In the genomic region with DNA sequence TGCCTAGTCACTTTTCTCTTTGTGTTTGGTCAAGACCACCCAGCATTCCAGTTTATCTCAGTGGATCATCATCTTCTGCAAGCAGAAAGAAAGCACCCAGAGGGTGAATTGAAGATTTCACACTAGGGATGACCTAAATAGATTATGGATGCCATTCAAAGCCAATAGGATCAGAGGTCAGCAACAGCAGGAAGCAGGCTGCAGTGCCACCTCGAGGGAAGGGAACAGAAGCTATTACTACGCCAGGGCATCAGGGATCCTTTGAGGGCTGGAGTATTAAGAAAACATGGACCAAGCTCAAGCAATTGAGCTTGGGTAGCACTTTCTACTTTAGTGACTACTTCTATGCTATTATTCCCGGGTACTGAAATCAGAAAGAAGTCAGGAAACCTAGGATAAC, we compare ENCODE assay signal across 19 mouse cellular contexts.
DNase-seq lines count a peak whose midpoint lies in the region; ATAC-seq and TF ChIP-seq lines count a peak whose summit lies in the region.
"Had no signal": no experiment of that assay in that cellular context is flagged by ENCODE, and none has a peak within 500 bp of the region (broad histone marks: within the 10 kb centered on the region; RNA-seq: fewer than 3 reads in every experiment).

No protein-coding gene starts in this region.

- H3K4me3 ChIP-seq in intestine, postnatal 0 days (ENCODE audit: low read depth, low read length): no peak overlapping the region
- H3K4me3 ChIP-seq in intestine, embryonic 15.5 days (replicated peaks): no peak overlapping the region
- H3K4me3 ChIP-seq in midbrain, embryonic 10.5 days: no peak overlapping the region
- no peak overlapping the region for H3K4me3 ChIP-seq in midbrain, embryonic 14.5 days (replicated peaks; ENCODE audit: low read depth, low read length)
- H3K4me3 ChIP-seq: embryonic facial prominence, embryonic 10.5 days; erythroblast, embryonic 14.5 days; heart, embryonic 15.5 days; limb, embryonic 12.5 days; lung, embryonic 15.5 days had no signal

- DNase-seq in adrenal gland, postnatal 10 days: peak; percentile 5
- DNase-seq in adrenal gland, postnatal 25 days: no peak
- peak; percentile 24 for DNase-seq in midbrain, embryonic 10.5 days (ENCODE audit: low spot score)
- DNase-seq in midbrain, embryonic 14.5 days: no peak
- DNase-seq in retina, postnatal 1 day: peak; percentile 23
- no peak for DNase-seq in frontal cortex, postnatal 14 days (ENCODE audit: low spot score in 2 of 2)
- DNase-seq: cerebellum, adult 8-10 months; gastrocnemius, postnatal 14 days; kidney, postnatal 4 days; right cerebral cortex, postnatal 25 days had no signal

- H3K9ac ChIP-seq in intestine, postnatal 0 days (ENCODE audit: low read depth, low read length): no peak overlapping the region
- no peak overlapping the region for H3K9ac ChIP-seq in intestine, embryonic 15.5 days
- H3K9ac ChIP-seq in midbrain, embryonic 14.5 days (replicated peaks; ENCODE audit: low read length): no peak overlapping the region
- H3K9ac ChIP-seq: heart, embryonic 15.5 days; limb, embryonic 12.5 days; lung, embryonic 15.5 days had no signal

- no peak overlapping the region for H3K4me2 ChIP-seq in intestine, postnatal 0 days (replicated peaks; ENCODE audit: low read depth)
- H3K4me2 ChIP-seq in intestine, embryonic 15.5 days (replicated peaks): no peak overlapping the region
- H3K4me2 ChIP-seq in midbrain, embryonic 14.5 days (ENCODE audit: low read length): no peak overlapping the region
- H3K4me2 ChIP-seq: heart, embryonic 15.5 days; limb, embryonic 12.5 days; lung, embryonic 15.5 days had no signal

- no peaks in the 10 kb centered on the region for H3K4me1 ChIP-seq in intestine, postnatal 0 days (replicated peaks; ENCODE audit: control insufficient read depth, insufficient read depth, low read length)
- H3K4me1 ChIP-seq in intestine, embryonic 15.5 days (replicated peaks): no peaks in the 10 kb centered on the region
- peaks cover 6% of the 10 kb centered on the region; the same call in 1 of the 2 replicates for H3K4me1 ChIP-seq in midbrain, embryonic 10.5 days
- no peaks in the 10 kb centered on the region for H3K4me1 ChIP-seq in midbrain, embryonic 14.5 days (ENCODE audit: control insufficient read depth, insufficient read depth, low read length)
- H3K4me1 ChIP-seq: embryonic facial prominence, embryonic 10.5 days; heart, embryonic 15.5 days; limb, embryonic 12.5 days; lung, embryonic 15.5 days had no signal

- H3K9me3 ChIP-seq in intestine, postnatal 0 days (ENCODE audit: control insufficient read depth): no peaks in the 10 kb centered on the region
- H3K9me3 ChIP-seq in intestine, embryonic 15.5 days: no peaks in the 10 kb centered on the region
- H3K9me3 ChIP-seq in midbrain, embryonic 10.5 days (replicated peaks): no peaks in the 10 kb centered on the region
- H3K9me3 ChIP-seq in midbrain, embryonic 14.5 days (ENCODE audit: control insufficient read depth, low read length): no peaks in the 10 kb centered on the region
- H3K9me3 ChIP-seq: embryonic facial prominence, embryonic 10.5 days; heart, embryonic 15.5 days; limb, embryonic 12.5 days; lung, embryonic 15.5 days had no signal

- no peak overlapping the region for H3K27ac ChIP-seq in intestine, postnatal 0 days (ENCODE audit: low read depth, low read length)
- H3K27ac ChIP-seq in intestine, embryonic 15.5 days: no peak overlapping the region
- H3K27ac ChIP-seq in midbrain, embryonic 10.5 days (replicated peaks): no peak overlapping the region
- no peak overlapping the region for H3K27ac ChIP-seq in midbrain, embryonic 14.5 days (replicated peaks; ENCODE audit: low read depth, low read length)
- H3K27ac ChIP-seq: embryonic facial prominence, embryonic 10.5 days; heart, embryonic 15.5 days; limb, embryonic 12.5 days; lung, embryonic 15.5 days had no signal

- H3K36me3 ChIP-seq in intestine, postnatal 0 days (ENCODE audit: control insufficient read depth, insufficient read depth): no peaks in the 10 kb centered on the region
- H3K36me3 ChIP-seq in intestine, embryonic 15.5 days: no peaks in the 10 kb centered on the region
- no peaks in the 10 kb centered on the region for H3K36me3 ChIP-seq in midbrain, embryonic 10.5 days
- H3K36me3 ChIP-seq in midbrain, embryonic 14.5 days (ENCODE audit: control insufficient read depth, insufficient read depth, low read length): no peaks in the 10 kb centered on the region
- H3K36me3 ChIP-seq: embryonic facial prominence, embryonic 10.5 days; heart, embryonic 15.5 days; limb, embryonic 12.5 days; lung, embryonic 15.5 days had no signal

- no peaks in the 10 kb centered on the region for H3K27me3 ChIP-seq in intestine, postnatal 0 days (replicated peaks; ENCODE audit: control insufficient read depth, insufficient read depth, low read length)
- H3K27me3 ChIP-seq in intestine, embryonic 15.5 days (replicated peaks): no peaks in the 10 kb centered on the region
- H3K27me3 ChIP-seq in midbrain, embryonic 10.5 days (ENCODE audit: low read depth, poor library complexity, severe bottlenecking): peaks cover 73% of the 10 kb centered on the region
- no peaks in the 10 kb centered on the region for H3K27me3 ChIP-seq in midbrain, embryonic 14.5 days (ENCODE audit: control insufficient read depth, insufficient read depth, low read length)
- H3K27me3 ChIP-seq: heart, embryonic 15.5 days; limb, embryonic 12.5 days; lung, embryonic 15.5 days had no signal

- peak; percentile 58 for TF ChIP-seq CTCF in intestine, postnatal 0 days (IDR thresholded peaks at IDR 0.05; ENCODE audit: low read depth)

- 57% methylated on average over 3 of the region's 3 CpGs for WGBS in intestine, postnatal 0 days
- 67% methylated on average over 3 of the region's 3 CpGs for WGBS in intestine, embryonic 15.5 days
- 33% methylated on average over 3 of the region's 3 CpGs for WGBS in midbrain, embryonic 10.5 days
- WGBS in midbrain, embryonic 14.5 days: 30% methylated on average over 3 of the region's 3 CpGs

- ATAC-seq in intestine, postnatal 0 days: no peak
- no peak for ATAC-seq in intestine, embryonic 15.5 days
- no peak for ATAC-seq in midbrain, embryonic 14.5 days (ENCODE audit: low FRiP score, low TSS enrichment)
- ATAC-seq: forebrain, embryonic 16.5 days; intestine, embryonic 16.5 days had no signal

Comparison
In these comparisons a context has a peak if more than half of its experiments do, and no peak if none do; other contexts are left out.
1. DNase-seq: peak in adrenal gland, postnatal 10 days (single experiment), midbrain, embryonic 10.5 days (single experiment) and retina, postnatal 1 day (single experiment); none in adrenal gland, postnatal 25 days (single experiment), midbrain, embryonic 14.5 days (single experiment) and frontal cortex, postnatal 14 days (0 of 2).